Mouse (Mus musculus) neural tube, embryonic 14.5 days (tissue): ENCODE results near the gene Olfr221. TPM values are rescaled to one million over a fixed set of nuclear protein-coding genes. Genes with fewer than 3 reads are reported as not detected.
A peak's percentile ranks its signal among the peaks of the same experiment; 100 is the strongest.

ENCODE experiments used
- ATAC-seq: fragments of 200-750 bp; cut with Nextera tagmentation; 2 replicates; pipeline ENCODE4 v1.8.0; 2017; ENCODE audit warnings: low read depth, mild to moderate bottlenecking, moderate TSS enrichment, moderate library complexity
- H3K27ac ChIP-seq: fragments of 300-500 bp; sonication (generic); 2 replicates; pipeline ENCODE4 v1.5.1; 2014; ENCODE audit warnings: low read depth, mild to moderate bottlenecking, control low read depth, low read length, moderate library complexity, mixed read lengths
- H3K27me3 ChIP-seq: fragments of 300-500 bp; sonication (generic); 2 replicates; pipeline ENCODE4 v1.6.1; 2014; ENCODE audit warnings: low read length; ENCODE audit not compliant: control insufficient read depth, insufficient read depth
- H3K36me3 ChIP-seq: fragments of 300-500 bp; sonication (generic); 2 replicates; pipeline ENCODE4 v1.6.1; 2014; ENCODE audit warnings: low read length, mixed read lengths; ENCODE audit not compliant: control insufficient read depth, insufficient read depth
- H3K4me1 ChIP-seq: fragments of 300-500 bp; sonication (generic); 2 replicates; pipeline ENCODE4 v1.6.1; 2014; ENCODE audit warnings: low read length; ENCODE audit not compliant: control insufficient read depth, insufficient read depth
- H3K4me2 ChIP-seq: fragments of 300-500 bp; sonication (generic); 2 replicates; pipeline ENCODE4 v1.6.1; 2014; ENCODE audit warnings: mild to moderate bottlenecking, low read depth, low read length, control low read depth
- H3K4me3 ChIP-seq: fragments of 300-500 bp; sonication (generic); 2 replicates; pipeline ENCODE4 v1.5.1; 2014; ENCODE audit warnings: low read depth, low read length, control low read depth, mixed read lengths
- H3K9ac ChIP-seq: fragments of 300-500 bp; sonication (generic); replicated peaks from 2 replicates; pipeline ENCODE4 v1.6.1; 2014; ENCODE audit warnings: low read depth, mild to moderate bottlenecking, control low read depth, low read length, mixed read lengths
- H3K9me3 ChIP-seq: fragments of 300-500 bp; sonication (generic); 2 replicates; pipeline ENCODE4 v1.6.1; 2016; ENCODE audit warnings: low read length; ENCODE audit not compliant: control insufficient read depth
- WGBS: fragments of 180-500 bp; shearing (Covaris S2); extraction: QIAGEN DNeasy Blood & Tissue Kit; methylation state at CpG from one replicate; pipeline ENCODE4 v1.1.7; 2014; 5-methylcytosine and 5-hydroxymethylcytosine counted together
- polyA plus RNA-seq: library from polyadenylated mRNA; unstranded; fragments of >200 nt; fragmentation: Nextera tagmentation; extraction: Ambion mirVana; gene quantifications from 2 replicates; pipeline ENCODE4 v1.2.1, GENCODE M21; 2014

The Olfr221 gene
- polyA plus RNA-seq, 1 experiment from 2014 or later, result not detected

- no peaks in the 10 kb centered on the region for H3K27me3 ChIP-seq
- no peak overlapping the region for H3K27ac ChIP-seq
- peak; percentile 73 for ATAC-seq
- no peak overlapping the region for H3K9ac ChIP-seq
- WGBS, result 10% methylated on average over 8 of the region's 8 CpGs
- H3K4me3 ChIP-seq, result no peak overlapping the region
- no peaks in the 10 kb centered on the region for H3K36me3 ChIP-seq
- H3K4me1 ChIP-seq, result no peaks in the 10 kb centered on the region
- H3K9me3 ChIP-seq, result no peaks in the 10 kb centered on the region
- H3K4me2 ChIP-seq, result no peak overlapping the region
Measured at GRCm38 (mm10) chr14:52044901-52045678, 2.8 kb upstream of the Olfr221 start.

GRCm38 (mm10) chr14:52043446-52043845 is 1.2 kb upstream of the Olfr221 start:
- Histone ChIP-seq H3K27ac (no peak overlapping the region), H3K4me1 (no peaks in the 10 kb centered on the region), H3K4me3 (no peak overlapping the region), H3K36me3 (no peaks in the 10 kb centered on the region), H3K27me3 (no peaks in the 10 kb centered on the region), H3K9ac (no peak overlapping the region), H3K9me3 (no peaks in the 10 kb centered on the region), H3K4me2 (no peak overlapping the region)
- ATAC-seq, result no peak
- WGBS, result 66% methylated on average over 6 of the region's 6 CpGs

GRCm38 (mm10) chr14:52039332-52039731 is 2.9 kb downstream of the Olfr221 start:
- 89% methylated on average over 5 of the region's 5 CpGs for WGBS
- Histone ChIP-seq H3K9me3 (no peaks in the 10 kb centered on the region), H3K4me3 (no peak overlapping the region), H3K9ac (no peak overlapping the region), H3K36me3 (no peaks in the 10 kb centered on the region), H3K4me1 (no peaks in the 10 kb centered on the region), H3K27me3 (no peaks in the 10 kb centered on the region), H3K27ac (no peak overlapping the region), H3K4me2 (no peak overlapping the region)
- no peak for ATAC-seq

DNA sequence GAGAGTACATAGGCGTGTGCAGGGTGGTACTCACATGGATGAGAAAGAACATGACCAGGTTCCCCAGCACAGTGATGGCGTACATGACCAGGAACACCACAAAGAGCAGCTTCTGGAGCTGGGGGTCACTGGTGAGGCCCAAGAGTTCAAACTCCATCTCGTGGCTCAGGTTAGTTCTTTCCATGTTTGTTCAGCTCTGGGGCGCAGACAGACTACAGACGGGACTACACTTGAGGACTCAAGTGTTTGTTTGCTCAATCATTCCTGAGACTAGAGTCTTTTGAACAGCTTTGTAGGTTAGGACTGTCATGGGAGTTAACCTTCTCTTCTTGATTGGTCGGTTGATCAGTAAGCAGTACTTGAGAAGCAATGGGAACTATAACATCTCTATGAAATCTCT is 6.3 kb downstream of the Olfr221 start:
- H3K9me3 ChIP-seq, result no peaks in the 10 kb centered on the region
- no peak for ATAC-seq
- H3K4me2 ChIP-seq, result no peak overlapping the region
- no peaks in the 10 kb centered on the region for H3K36me3 ChIP-seq
- no peak overlapping the region for H3K27ac ChIP-seq
- H3K9ac ChIP-seq, result no peak overlapping the region
- 89% methylated on average over 6 of the region's 6 CpGs for WGBS
- H3K27me3 ChIP-seq, result no peaks in the 10 kb centered on the region
- no peaks in the 10 kb centered on the region for H3K4me1 ChIP-seq
- no peak overlapping the region for H3K4me3 ChIP-seq

- Histone ChIP-seq H3K4me1 (peaks cover 7% of the 10 kb centered on the region; the same call in 1 of the 2 replicates), H3K4me3 (no peak overlapping the region), H3K9ac (no peak overlapping the region), H3K27me3 (no peaks in the 10 kb centered on the region), H3K4me2 (no peak overlapping the region), H3K27ac (no peak overlapping the region), H3K9me3 (no peaks in the 10 kb centered on the region), H3K36me3 (no peaks in the 10 kb centered on the region)
- WGBS, result 88% methylated on average over 4 of the region's 4 CpGs
- no peak for ATAC-seq
Measured at GRCm38 (mm10) chr14:52026342-52026741, 15.9 kb downstream of the Olfr221 start.

GRCm38 (mm10) chr14:52024133-52024532 is 18.1 kb downstream of the Olfr221 start:
- no peak overlapping the region for H3K27ac ChIP-seq
- H3K9ac ChIP-seq, result no peak overlapping the region
- no peaks in the 10 kb centered on the region for H3K36me3 ChIP-seq
- 90% methylated on average over 2 of the region's 2 CpGs for WGBS
- no peak overlapping the region for H3K4me2 ChIP-seq
- peaks cover 12% of the 10 kb centered on the region for H3K4me1 ChIP-seq
- H3K27me3 ChIP-seq, result no peaks in the 10 kb centered on the region
- no peaks in the 10 kb centered on the region for H3K9me3 ChIP-seq
- no peak overlapping the region for H3K4me3 ChIP-seq
- no peak for ATAC-seq

DNA sequence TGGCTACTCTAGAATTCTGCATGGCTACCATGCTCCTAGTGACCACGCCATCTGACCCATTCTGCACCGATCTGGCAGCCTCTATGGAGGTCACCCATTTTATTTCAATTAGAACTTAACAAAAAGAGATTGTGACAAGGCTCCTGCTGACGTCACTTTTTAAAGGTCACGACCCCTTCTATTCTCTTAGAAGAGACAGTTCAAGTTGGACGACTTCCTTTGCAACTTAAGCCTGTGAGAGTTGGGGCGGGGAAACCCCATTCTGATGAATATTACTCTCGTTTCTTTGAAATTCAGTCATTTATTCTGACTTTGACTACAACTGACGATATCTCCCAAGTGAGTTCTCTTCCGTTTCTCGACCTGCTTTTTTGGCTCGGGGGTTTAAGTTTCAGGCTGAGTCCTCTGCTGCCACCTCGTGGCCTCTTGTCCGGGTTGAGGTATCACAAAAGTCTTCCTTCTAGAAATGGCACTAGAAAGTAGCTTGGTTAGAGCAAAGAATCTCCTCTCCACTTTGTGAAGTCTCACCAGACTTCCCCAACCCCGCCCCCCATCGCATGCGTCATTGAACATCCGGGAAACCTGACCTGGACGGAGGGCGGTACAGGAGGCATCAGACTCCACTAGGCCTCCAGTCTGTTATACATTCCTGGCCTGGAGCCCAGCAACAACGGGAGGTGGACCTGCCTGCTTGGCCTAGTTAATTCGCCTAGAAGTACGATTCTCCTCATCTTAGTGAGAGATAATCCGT is 19.4 kb downstream of the Olfr221 start:
- ATAC-seq, result 0 out of 2 replicates have a peak, but pooled peaks have one; percentile 1

DNA sequence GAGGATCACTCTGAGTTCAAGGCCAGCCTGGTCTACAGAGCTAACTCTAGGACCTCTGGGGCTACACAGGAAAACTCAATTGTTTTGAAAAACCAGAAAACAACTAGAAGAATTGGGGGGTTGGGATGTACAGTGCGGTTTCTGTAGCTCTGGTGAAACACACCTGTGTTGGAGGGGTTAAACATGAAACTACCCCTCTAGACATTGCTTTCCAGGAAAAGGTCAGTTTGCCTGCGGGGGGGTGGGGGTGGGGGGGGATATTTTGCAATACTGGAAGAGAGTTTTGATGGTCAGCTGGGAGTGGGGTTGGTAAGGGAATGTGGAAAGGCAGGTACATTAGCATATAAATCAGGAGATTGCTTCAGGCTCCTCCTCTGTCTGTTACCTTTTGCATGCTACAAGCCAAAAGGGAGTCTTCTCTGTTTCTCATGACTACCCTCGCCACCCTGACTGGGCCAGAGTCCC is 20.0 kb downstream of the Olfr221 start:
- no peak overlapping the region for H3K9ac ChIP-seq

More for the DNA sequence above, 19.4 kb downstream of the Olfr221 start:
- Histone ChIP-seq H3K4me1 (peaks cover 19% of the 10 kb centered on the region), H3K4me2 (peak overlapping the region; percentile 46), H3K27ac (peak overlapping the region; percentile 57), H3K4me3 (no peak overlapping the region; the same call in 1 of the 2 replicates), H3K9ac (no peak overlapping the region), H3K9me3 (no peaks in the 10 kb centered on the region), H3K36me3 (no peaks in the 10 kb centered on the region), H3K27me3 (no peaks in the 10 kb centered on the region)
- 5% methylated on average over 23 of the region's 23 CpGs for WGBS

More for the DNA sequence above, 20.0 kb downstream of the Olfr221 start:
- WGBS, result 60% methylated on average over 3 of the region's 3 CpGs
- Histone ChIP-seq H3K4me1 (peaks cover 19% of the 10 kb centered on the region), H3K4me3 (no peak overlapping the region), H3K9me3 (no peaks in the 10 kb centered on the region), H3K27me3 (no peaks in the 10 kb centered on the region), H3K36me3 (no peaks in the 10 kb centered on the region), H3K4me2 (peak overlapping the region; percentile 46), H3K27ac (no peak overlapping the region)
- no peak for ATAC-seq
